Mouse (Mus musculus) G1E (cell line): ENCODE data around the gene Slc35a5. TPM values are rescaled to one million over a fixed set of nuclear protein-coding genes. Genes with fewer than 3 reads are reported as not detected.
A peak's percentile ranks its signal among the peaks of the same experiment; 100 is the strongest.

Experiments
- ATAC-seq: 2 replicates; pipeline ENCODE4 v1.8.0; 2016; ENCODE audit warnings: mild to moderate bottlenecking; ENCODE audit not compliant: insufficient number of reproducible peaks, poor library complexity, low FRiP score, severe bottlenecking; ENCODE audit errors: extremely low read depth
- DNase-seq: peaks from one replicate; pipeline ENCODE4 v3.0.0; 2012; ENCODE audit warnings: low spot score
- H3K27me3 ChIP-seq: 2 replicates; pipeline ENCODE4 v1.6.1; 2012; ENCODE audit warnings: mild to moderate bottlenecking, low read length, inconsistent platforms; ENCODE audit not compliant: insufficient read depth
- H3K36me3 ChIP-seq: replicated peaks from 2 replicates; pipeline ENCODE3; 2012; ENCODE audit warnings: mild to moderate bottlenecking, inconsistent platforms
- H3K4me1 ChIP-seq: 2 replicates; pipeline ENCODE4 v1.6.1; 2012; ENCODE audit warnings: low read depth, low read length, inconsistent platforms, mixed read lengths; ENCODE audit not compliant: insufficient read depth
- H3K4me3 ChIP-seq: 2 replicates; pipeline ENCODE4 v1.5.1; 2012; ENCODE audit warnings: low read depth, mild to moderate bottlenecking, inconsistent platforms, low read length, moderate library complexity, mixed read lengths
- H3K9me3 ChIP-seq: replicated peaks from 2 replicates; pipeline ENCODE4 v1.6.1; 2012; ENCODE audit warnings: inconsistent platforms
- CTCF ChIP-seq: IDR thresholded peaks from 2 replicates; pipeline ENCODE4 v1.5.1; 2012; ENCODE audit warnings: low read depth, low read length, inconsistent platforms, mixed read lengths
- GATA1 ChIP-seq: IDR thresholded peaks from 2 replicates; pipeline ENCODE4 v1.6.1; 2012; ENCODE audit warnings: borderline replicate concordance, low read length, inconsistent platforms, mixed read lengths
- GATA2 ChIP-seq: IDR thresholded peaks from 2 replicates; pipeline ENCODE4 v1.6.1; 2012; ENCODE audit warnings: low read depth, low read length, inconsistent platforms, borderline replicate concordance
- POLR2AphosphoS5 ChIP-seq: IDR thresholded peaks from 2 replicates; pipeline ENCODE4 v1.6.1; 2012; ENCODE audit warnings: low read depth, low read length, inconsistent platforms; ENCODE audit not compliant: insufficient replicate concordance
- TAL1 ChIP-seq: conservative IDR thresholded peaks from 2 replicates; pipeline ENCODE4 v1.6.1; 2012; ENCODE audit warnings: low read depth, low read length, inconsistent platforms, mixed read lengths
- polyA plus RNA-seq: library from polyadenylated mRNA; stranded (reverse); fragments of >175 nt; gene quantifications from 2 replicates; pipeline ENCODE4 v1.2.3, GENCODE M21; 2012
- total RNA-seq, 2 experiments: library from RNA; stranded (forward) in 1 of 2; stranded (reverse) in 1 of 2; fragments of 200-1000 nt in 1 of 2; fragments of >200 nt in 1 of 2; fragmentation: Nextera tagmentation in 1 of 2; gene quantifications; 2 replicates each; pipeline ENCODE4 v1.2.3; 2014 to 2017

The Slc35a5 gene
- 10.6 and 11.5 TPM in 2 replicates for total RNA-seq (2014; fragmentation: Nextera tagmentation)
- total RNA-seq (2017) = 14.1 and 21.9 TPM in 2 replicates
- polyA plus RNA-seq = 0.04 and 0.22 TPM in 2 replicates

GRCm38 (mm10) chr16:45158522-45159388 lies at the start of gene Slc35a5, which contains the start of gene Atg3:
Gene Slc35a5, minus strand, starts transcription at chr16:45158706.
Gene Atg3, plus strand, starts transcription at chr16:45158785.
- Histone ChIP-seq H3K4me3 (peak within 1 kb of the TSS; percentile 96), H3K9me3 (no peaks in the 10 kb centered on the region), H3K36me3 (peaks cover 10% of the 10 kb centered on the region), H3K27me3 (no peaks in the 10 kb centered on the region), H3K4me1 (peaks cover 20% of the 10 kb centered on the region)
- ATAC-seq (peak; percentile 88), DNase-seq (peak; percentile 95)
- TF ChIP-seq POLR2AphosphoS5 = no peak
- TF ChIP-seq TAL1 = no peak
- TF ChIP-seq CTCF = no peak
- no peak for TF ChIP-seq GATA2
- no peak for TF ChIP-seq GATA1

GRCm38 (mm10) chr16:45204859-45205670 lies 46.6 kb upstream of the Slc35a5 start:
- no peaks in the 10 kb centered on the region for H3K4me1 ChIP-seq
- H3K27me3 ChIP-seq = no peaks in the 10 kb centered on the region; the same call in 1 of the 2 replicates
- DNase-seq = no peak
- no peak overlapping the region for H3K4me3 ChIP-seq
- no peaks in the 10 kb centered on the region for H3K36me3 ChIP-seq
- no peaks in the 10 kb centered on the region for H3K9me3 ChIP-seq
- no peak for ATAC-seq
- no peak for TF ChIP-seq GATA2

GRCm38 (mm10) chr16:45204438-45204837 lies 45.9 kb upstream of the Slc35a5 start:
- Histone ChIP-seq H3K36me3 (no peaks in the 10 kb centered on the region), H3K27me3 (no peaks in the 10 kb centered on the region; the same call in 1 of the 2 replicates), H3K4me1 (no peaks in the 10 kb centered on the region), H3K4me3 (no peak overlapping the region), H3K9me3 (no peaks in the 10 kb centered on the region)
- DNase-seq (no peak), ATAC-seq (no peak)
- TF ChIP-seq GATA2 = no peak
- TF ChIP-seq POLR2AphosphoS5 = no peak
- no peak for TF ChIP-seq GATA1

- no peaks in the 10 kb centered on the region for H3K4me1 ChIP-seq
- DNase-seq (no peak), ATAC-seq (no peak)
- TF ChIP-seq GATA1 = no peak
- no peak for TF ChIP-seq GATA2
- no peaks in the 10 kb centered on the region for H3K36me3 ChIP-seq
- H3K27me3 ChIP-seq = no peaks in the 10 kb centered on the region
- H3K9me3 ChIP-seq = no peaks in the 10 kb centered on the region
- no peak overlapping the region for H3K4me3 ChIP-seq
These were observed 42.9 kb upstream of the Slc35a5 start for GRCm38 (mm10) chr16:45201395-45201794.

- TF ChIP-seq GATA1 = no peak
- no peak for TF ChIP-seq GATA2
- TF ChIP-seq POLR2AphosphoS5 = no peak
- TF ChIP-seq CTCF = peak; percentile 69
- Histone ChIP-seq H3K27me3 (no peaks in the 10 kb centered on the region), H3K4me1 (no peaks in the 10 kb centered on the region), H3K4me3 (no peak overlapping the region), H3K9me3 (no peaks in the 10 kb centered on the region), H3K36me3 (no peaks in the 10 kb centered on the region)
- ATAC-seq = peak; percentile 41; the same call in 1 of the 2 replicates
- DNase-seq = peak; percentile 5
These were observed 38.3 kb upstream of the Slc35a5 start for GRCm38 (mm10) chr16:45196816-45197215.

GRCm38 (mm10) chr16:45192613-45193012 lies 34.1 kb upstream of the Slc35a5 start:
- peak; percentile 66 for ATAC-seq
- Histone ChIP-seq H3K36me3 (peaks cover 19% of the 10 kb centered on the region), H3K4me1 (no peaks in the 10 kb centered on the region), H3K27me3 (no peaks in the 10 kb centered on the region), H3K4me3 (no peak overlapping the region), H3K9me3 (no peaks in the 10 kb centered on the region)
- DNase-seq = peak; percentile 2
- TF ChIP-seq CTCF (peak; percentile 85), TAL1 (no peak)
